Mouse (Mus musculus): ENCODE data around the gene Rpgrip1l.

Gene Rpgrip1l

GRCm38 (mm10) chr8:91205897-91206296 lies 107.2 kb downstream of the Rpgrip1l start:
- no peak for DNase-seq (ENCODE audit: low spot score)

GRCm38 (mm10) chr8:91201184-91201583 lies 111.9 kb downstream of the Rpgrip1l start:
- no peak for DNase-seq (ENCODE audit: low spot score)

DNA sequence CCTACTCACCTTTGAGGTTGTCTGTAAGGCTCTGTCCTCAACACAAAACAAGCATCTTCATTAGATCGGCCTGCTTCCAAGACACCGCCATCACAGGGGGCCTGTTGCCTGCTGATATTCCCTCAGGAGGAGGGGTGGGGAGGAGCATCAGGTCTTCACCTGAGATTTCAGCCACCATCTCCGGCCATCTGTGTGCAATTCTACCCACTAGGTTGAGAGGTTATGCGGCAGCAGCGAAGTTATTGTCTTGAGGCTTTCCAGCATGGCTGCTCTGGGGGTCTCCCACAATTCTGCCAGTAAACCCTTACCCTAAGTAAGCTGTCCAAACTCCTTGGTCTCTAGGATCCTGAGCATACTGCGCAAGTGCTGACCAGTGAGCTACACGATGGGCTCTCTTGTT lies 113.2 kb downstream of the Rpgrip1l start, which contains the start of gene Aktip:
Gene Aktip, minus strand, starts transcription at position 101 of the 400 bp plus-strand sequence.
- no peak for DNase-seq (ENCODE audit: low spot score)

DNA sequence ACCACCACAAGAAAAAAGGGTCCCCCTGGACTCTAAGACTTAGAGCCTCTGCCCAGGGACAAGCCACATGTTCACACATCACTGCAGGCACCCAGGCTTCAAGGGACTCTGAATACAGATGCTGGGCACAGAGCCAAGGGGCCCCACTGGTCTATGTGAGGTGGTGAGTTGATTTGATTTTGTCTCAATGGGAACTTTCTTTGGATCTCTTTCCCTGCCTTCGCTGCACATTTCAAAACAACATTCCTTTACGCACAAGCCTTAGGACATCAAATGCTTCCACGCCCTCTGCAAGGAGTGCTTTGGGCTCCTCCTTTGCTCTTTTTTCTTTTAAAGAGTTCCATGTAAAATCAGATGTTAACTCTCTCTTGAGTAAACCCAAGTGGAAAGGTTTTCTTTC lies 115.0 kb downstream of the Rpgrip1l start:
- no peak for DNase-seq (ENCODE audit: low spot score)

GRCm38 (mm10) chr8:91197233-91197632 lies 115.8 kb downstream of the Rpgrip1l start:
- DNase-seq (ENCODE audit: low spot score), result no peak

DNA sequence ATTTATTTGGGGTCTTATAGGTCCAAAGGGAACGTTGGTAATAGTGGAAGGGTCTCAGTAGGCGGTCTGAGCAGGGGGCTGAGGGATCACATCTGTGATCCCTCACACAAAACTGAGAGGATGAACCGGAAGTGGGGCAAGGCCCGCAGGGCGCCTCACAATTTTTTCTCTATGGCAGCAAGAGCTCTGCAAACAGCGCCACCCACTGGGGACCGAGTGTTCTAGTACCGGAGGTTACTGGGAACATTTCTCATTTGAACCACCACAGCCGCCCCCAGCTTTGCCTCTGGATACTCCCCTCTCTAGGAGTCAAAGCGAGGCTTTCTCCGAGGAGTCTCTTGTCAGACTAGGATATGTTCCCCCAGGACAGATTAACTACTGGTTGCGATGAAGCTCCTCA lies 116.4 kb downstream of the Rpgrip1l start:
- DNase-seq (ENCODE audit: low spot score), result no peak

- no peak for DNase-seq (ENCODE audit: low spot score)
Measured at GRCm38 (mm10) chr8:91194081-91194480, 119.0 kb downstream of the Rpgrip1l start.

DNA sequence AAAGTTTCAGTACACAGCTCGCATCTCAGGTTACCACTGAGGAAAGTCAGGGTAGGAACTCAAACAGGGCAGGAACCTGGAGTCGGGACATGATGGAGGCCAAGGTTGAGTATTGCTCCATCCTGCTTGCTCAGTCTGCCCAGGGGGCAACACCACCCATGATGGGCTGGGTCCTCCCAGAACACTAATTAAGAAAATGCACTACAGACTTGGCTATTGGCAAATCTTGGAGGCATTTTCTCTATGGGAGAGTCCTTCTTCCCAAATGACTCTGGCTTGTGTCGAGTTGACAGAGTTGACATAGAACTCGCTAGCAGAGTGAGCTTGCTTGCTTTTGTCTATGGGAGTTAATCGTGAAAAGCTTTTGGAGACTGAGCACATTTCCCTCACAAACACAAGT lies 120.1 kb downstream of the Rpgrip1l start:
- DNase-seq (ENCODE audit: low spot score), result no peak

- peak; percentile 34 for DNase-seq (ENCODE audit: low spot score)
Measured at GRCm38 (mm10) chr8:91190816-91191340, 122.2 kb downstream of the Rpgrip1l start.

DNA sequence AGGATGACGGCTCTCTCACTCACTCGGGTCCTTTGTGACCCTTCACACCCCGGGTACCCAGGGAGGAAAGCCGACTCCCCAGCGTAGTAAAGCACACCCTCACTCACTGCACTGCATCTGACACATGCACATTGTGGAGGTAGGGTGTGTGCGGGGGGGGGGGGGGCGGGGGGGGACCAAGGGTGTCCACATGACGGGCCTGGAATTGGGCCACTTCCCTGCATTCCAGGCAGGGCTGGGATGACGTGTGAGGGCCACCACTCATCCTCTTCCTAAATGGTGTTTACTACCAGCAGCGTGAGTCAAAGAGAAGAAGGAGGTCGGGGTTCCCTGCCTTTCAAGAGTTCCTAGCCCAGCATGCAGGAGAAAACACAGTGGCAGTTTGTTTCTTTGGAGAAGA lies 124.9 kb downstream of the Rpgrip1l start:
- DNase-seq (ENCODE audit: low spot score), result no peak

GRCm38 (mm10) chr8:91186372-91186771 lies 126.7 kb downstream of the Rpgrip1l start:
- no peak for DNase-seq (ENCODE audit: low spot score)

DNA sequence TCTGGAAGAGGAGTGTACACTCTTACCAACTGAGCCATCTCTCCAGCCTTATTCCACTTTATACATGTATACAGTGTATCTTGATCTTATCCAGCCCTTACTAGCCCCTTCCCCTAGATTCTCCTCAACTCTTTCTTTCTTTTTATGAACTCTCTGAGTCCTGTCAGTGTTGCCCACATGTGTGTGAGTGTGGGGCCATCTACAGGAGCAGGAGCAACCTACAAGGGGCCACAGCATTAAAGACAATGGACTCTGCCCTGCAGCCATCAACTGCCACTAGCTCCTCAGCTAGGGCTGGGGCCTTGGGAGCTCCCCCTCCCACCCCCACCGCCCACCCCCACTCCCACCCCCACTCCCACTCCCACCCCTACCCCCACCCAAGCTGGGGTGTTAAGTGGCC lies 135.4 kb downstream of the Rpgrip1l start:
- no peak for DNase-seq (ENCODE audit: low spot score)

DNA sequence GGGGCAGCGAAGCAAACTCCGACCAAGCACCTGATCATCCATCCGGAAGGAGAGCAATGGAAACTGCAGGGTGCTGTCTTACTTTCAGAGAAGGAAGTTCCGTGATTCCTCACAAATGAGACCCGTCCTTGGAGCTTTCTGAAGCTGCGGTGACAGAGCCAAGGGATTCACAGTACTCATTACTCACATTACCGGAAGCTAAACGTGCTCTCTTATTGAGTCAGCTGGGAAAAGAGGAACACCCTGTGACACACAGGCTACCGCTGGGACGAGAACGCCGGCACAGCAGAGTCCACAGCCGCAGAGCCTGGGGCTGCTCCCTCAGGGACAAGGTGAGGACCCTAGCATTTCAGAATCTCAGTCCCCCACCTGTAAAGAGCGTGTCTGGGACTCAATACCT lies 136.9 kb downstream of the Rpgrip1l start:
- no peak for DNase-seq (ENCODE audit: low spot score)

DNA sequence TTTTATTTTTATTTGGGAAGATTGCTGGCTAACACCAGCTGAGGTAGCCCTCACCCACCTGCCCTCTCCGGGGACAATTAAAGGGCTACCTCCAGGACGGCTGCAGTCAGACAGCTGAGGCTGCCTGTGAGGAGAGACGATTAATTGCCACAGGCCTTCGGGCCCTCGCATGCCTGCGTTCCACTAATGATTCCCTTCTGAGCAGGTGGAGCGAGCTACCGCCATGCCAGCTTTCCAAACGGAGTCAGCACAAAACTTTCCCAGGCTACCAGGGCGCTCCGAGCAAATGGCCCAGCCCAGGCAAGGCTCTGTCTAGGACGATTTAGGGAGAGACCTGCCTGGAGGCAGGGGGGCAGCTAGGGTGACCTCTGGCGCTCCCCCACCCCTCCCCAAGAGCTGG lies 141.5 kb downstream of the Rpgrip1l start:
- no peak for DNase-seq (ENCODE audit: low spot score)

DNA sequence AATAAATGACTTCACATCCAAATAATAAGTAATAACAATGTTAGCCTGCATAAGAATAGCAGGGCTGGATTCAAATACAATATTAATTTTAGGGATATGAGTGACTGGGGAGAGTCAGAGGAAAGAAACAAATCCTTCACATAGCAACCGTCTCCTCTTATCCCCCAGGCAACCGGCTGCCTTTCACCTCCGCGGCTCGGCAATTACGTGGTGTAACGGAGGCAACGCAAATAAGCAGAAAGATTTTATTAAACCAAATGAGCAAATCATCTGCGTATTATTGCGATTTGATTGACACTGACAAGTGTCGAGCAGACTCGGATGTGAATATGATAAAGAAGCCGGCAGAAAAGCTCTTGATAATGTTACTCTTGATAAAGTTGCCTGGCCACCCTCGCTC lies 142.1 kb downstream of the Rpgrip1l start:
- DNase-seq (ENCODE audit: low spot score), result no peak

- peak; percentile 12 for DNase-seq (ENCODE audit: low spot score)
Measured at GRCm38 (mm10) chr8:91170152-91170551, 142.9 kb downstream of the Rpgrip1l start.
